Mouse (Mus musculus): ENCODE data around the gene Idh3g.

DNA sequence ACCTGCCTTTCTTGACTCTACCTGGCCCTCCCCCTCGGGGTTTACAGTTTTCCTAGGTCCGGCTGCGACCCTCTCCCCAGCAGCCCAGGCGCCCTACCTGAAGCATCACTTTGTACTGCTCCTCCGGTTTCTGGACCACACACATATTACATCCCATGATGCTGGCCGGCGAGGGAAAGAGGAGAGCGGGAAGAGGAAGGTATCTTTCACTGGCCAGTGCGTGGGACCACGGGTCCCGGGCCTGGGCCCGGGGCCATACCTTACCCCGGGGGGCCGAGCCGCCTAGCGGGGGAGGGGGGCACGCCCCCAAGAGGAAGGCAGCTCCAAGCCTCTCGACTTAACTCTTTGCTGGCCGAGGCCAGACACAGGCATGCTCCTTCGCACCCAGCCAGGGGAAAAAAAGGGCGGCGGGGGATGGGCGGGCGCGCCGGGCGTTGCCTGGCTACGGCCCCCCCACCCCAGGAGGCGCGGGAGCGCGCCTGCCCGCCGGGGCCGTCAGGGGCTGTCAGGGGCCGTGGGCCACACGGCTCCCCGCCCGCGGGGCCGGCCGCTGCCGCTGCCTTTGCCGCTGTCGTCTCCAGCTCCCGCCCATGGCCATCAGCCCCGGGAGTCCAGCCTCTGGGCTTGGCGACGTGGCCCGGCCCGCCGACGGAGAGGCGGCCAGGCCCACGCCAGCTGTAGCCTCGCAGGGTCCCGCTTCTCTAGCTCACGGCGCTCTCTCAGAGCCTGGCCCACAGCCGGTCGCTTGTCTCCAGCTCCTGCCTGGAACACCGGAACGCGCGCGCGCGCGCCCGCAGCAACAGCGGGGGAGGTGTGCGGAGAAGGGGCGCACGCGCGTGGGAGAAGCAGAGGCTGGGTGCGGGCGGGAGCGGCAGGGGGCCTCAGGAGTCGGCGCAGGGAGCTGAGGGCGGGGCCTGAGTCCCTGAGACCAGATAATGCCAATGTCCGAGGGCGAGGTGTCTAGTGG is 37.8 kb upstream of the Idh3g start, which contains the start of gene Pdzd4:
- TF ChIP-seq POLR2A (IDR thresholded peaks at IDR 0.05; ENCODE audit: low read depth, low read length) (no peak), CTCF (conservative IDR thresholded peaks at IDR 0.05; ENCODE audit: insufficient read depth, insufficient read length, low read depth, low read length) (no peak)

All from kidney, adult 2 months (tissue).